Comparison of ENCODE assay signal across 8 mouse cellular contexts in genomic region chr8:71660325-71661120, GRCm38 (mm10). TPM values are rescaled to one million over a fixed set of nuclear protein-coding genes. Genes with fewer than 3 reads are reported as not detected.
DNase-seq lines count a peak whose midpoint lies in the region; ATAC-seq lines count a peak whose summit lies in the region.

No protein-coding gene starts in this region.

- H3K9ac ChIP-seq in hindbrain, embryonic 16.5 days (ENCODE audit: low read depth, low read length): peak overlapping the region; percentile 17; the same call in 1 of the 2 replicates

- no peak overlapping the region for H3K27ac ChIP-seq in hindbrain, embryonic 16.5 days (ENCODE audit: low read depth, low read length)

- H3K36me3 ChIP-seq in hindbrain, embryonic 16.5 days (ENCODE audit: control insufficient read depth, insufficient read depth, low read length): peaks cover 28% of the 10 kb centered on the region

- 7% methylated on average over 36 of the region's 36 CpGs for WGBS in hindbrain, embryonic 16.5 days

- H3K27me3 ChIP-seq in hindbrain, embryonic 16.5 days (replicated peaks; ENCODE audit: control insufficient read depth, insufficient read depth, low read length): peaks cover 20% of the 10 kb centered on the region

- peak; percentile 58 for ATAC-seq in hindbrain, embryonic 16.5 days
- ATAC-seq in megakaryocyte, adult 5-6 weeks (ENCODE audit: poor library complexity, severe bottlenecking): peak; percentile 88

- DNase-seq in R1 (ENCODE audit: low read depth, low spot score): peak; percentile 87
- peak; percentile 95 to 96 for DNase-seq in cerebellum, postnatal 10 days
- DNase-seq in frontal cortex, postnatal 14 days (ENCODE audit: low spot score in 2 of 2): peak; percentile 63 to 83
- peak; percentile 75 for DNase-seq in left cerebral cortex, adult 11 months (ENCODE audit: low spot score)
- peak; percentile 85 for DNase-seq in retina, postnatal 7 days (ENCODE audit: low read depth, low spot score)
- peak; percentile 72 for DNase-seq in urinary bladder, adult 2 months (ENCODE audit: low spot score)

- no peak overlapping the region for H3K4me3 ChIP-seq in hindbrain, embryonic 16.5 days (ENCODE audit: low read length)

- peaks cover 5% of the 10 kb centered on the region; the same call in 1 of the 2 replicates for H3K4me1 ChIP-seq in hindbrain, embryonic 16.5 days (ENCODE audit: control insufficient read depth, insufficient read depth, low read depth, low read length)

- H3K9me3 ChIP-seq in hindbrain, embryonic 16.5 days (ENCODE audit: control insufficient read depth, low read length): no peaks in the 10 kb centered on the region

- H3K4me2 ChIP-seq in hindbrain, embryonic 16.5 days (ENCODE audit: low read length): no peak overlapping the region

RNA-seq across cellular contexts. Expression of gene Unc13a, which starts 11.0 kb away (rescaled TPM):
- 22.4 and 23.1 TPM in 2 replicates for polyA plus RNA-seq in hindbrain, embryonic 16.5 days (2015; fragmentation: Nextera tagmentation; extraction: Ambion mirVana)
- 0.11 TPM in 1 of 2 replicates, not detected in the other for total RNA-seq in megakaryocyte, adult 5-6 weeks (2015)
- total RNA-seq in megakaryocyte, adult 5-6 weeks (2017): 1.1 TPM in 1 of 2 replicates, not detected in the other
- polyA plus RNA-seq in urinary bladder, adult 2 months (2012; rRNA removed): 0.44 and 0.47 TPM in 2 replicates

RNA-seq across cellular contexts. Expression of gene Jak3, which starts 15.6 kb away (rescaled TPM):
- polyA plus RNA-seq in hindbrain, embryonic 16.5 days (2015; fragmentation: Nextera tagmentation; extraction: Ambion mirVana): 7.3 and 8.1 TPM in 2 replicates
- 4.8 and 5.0 TPM in 2 replicates for total RNA-seq in megakaryocyte, adult 5-6 weeks (2015)
- total RNA-seq in megakaryocyte, adult 5-6 weeks (2017): 2.6 and 5.2 TPM in 2 replicates
- 14.9 and 17.1 TPM in 2 replicates for polyA plus RNA-seq in urinary bladder, adult 2 months (2012; rRNA removed)

RNA-seq across cellular contexts. Expression of gene Insl3, which starts 28.5 kb away (rescaled TPM):
- polyA plus RNA-seq in hindbrain, embryonic 16.5 days (2015; fragmentation: Nextera tagmentation; extraction: Ambion mirVana): 1.2 and 1.5 TPM in 2 replicates
- 2.9 and 4.2 TPM in 2 replicates for total RNA-seq in megakaryocyte, adult 5-6 weeks (2015)
- total RNA-seq in megakaryocyte, adult 5-6 weeks (2017): 1.1 and 2.4 TPM in 2 replicates
- polyA plus RNA-seq in urinary bladder, adult 2 months (2012; rRNA removed): 7.7 and 11.7 TPM in 2 replicates

RNA-seq across cellular contexts. Expression of gene B3gnt3, which starts 41.1 kb away (rescaled TPM):
- 0.44 and 0.62 TPM in 2 replicates for polyA plus RNA-seq in hindbrain, embryonic 16.5 days (2015; fragmentation: Nextera tagmentation; extraction: Ambion mirVana)
- total RNA-seq in megakaryocyte, adult 5-6 weeks (2015): 0.36 and 0.89 TPM in 2 replicates
- total RNA-seq in megakaryocyte, adult 5-6 weeks (2017): 0.18 TPM in 1 of 2 replicates, not detected in the other
- 4.8 and 7.4 TPM in 2 replicates for polyA plus RNA-seq in urinary bladder, adult 2 months (2012; rRNA removed)

RNA-seq across cellular contexts. Expression of gene Colgalt1, which starts 49.7 kb away (rescaled TPM):
- polyA plus RNA-seq in hindbrain, embryonic 16.5 days (2015; fragmentation: Nextera tagmentation; extraction: Ambion mirVana): 62.1 and 74.1 TPM in 2 replicates
- 46.8 and 51.2 TPM in 2 replicates for total RNA-seq in megakaryocyte, adult 5-6 weeks (2015)
- 54.8 and 56.8 TPM in 2 replicates for total RNA-seq in megakaryocyte, adult 5-6 weeks (2017)
- 124 and 144 TPM in 2 replicates for polyA plus RNA-seq in urinary bladder, adult 2 months (2012; rRNA removed)

Comparison
In these comparisons a context has a peak if more than half of its experiments do, and no peak if none do; other contexts are left out.
1. RNA of gene Unc13a, which starts 11.0 kb away (polyA plus RNA-seq): 22.4 to 23.1 TPM in hindbrain, embryonic 16.5 days; 0.44 to 0.47 TPM in urinary bladder, adult 2 months; every median in the first group is over 10 times any median in the second.
2. Peak in every context shown above with its lines, with median percentiles within 50 percentile points of each other: DNase-seq.